Mouse (Mus musculus) naive thymus-derived CD4-positive, alpha-beta T cell, adult 2 months (primary cell): Measurements from ENCODE around the gene Ranbp3l.

Experiments
- DNase-seq: peaks from one replicate; pipeline ENCODE4 v3.0.0-alpha.2; 2011; ENCODE audit warnings: low read depth

Ranbp3l gene

GRCm38 (mm10) chr15:8967573-8968228, at the start of gene Ranbp3l:
TSS of gene Ranbp3l (plus strand) at chr15:8967949.
- no peak for DNase-seq

- DNase-seq: no peak
Observed at GRCm38 (mm10) chr15:8930061-8930460, 37.7 kb upstream of the Ranbp3l start.

GRCm38 (mm10) chr15:8936911-8937310, 30.8 kb upstream of the Ranbp3l start:
- DNase-seq: no peak

DNA sequence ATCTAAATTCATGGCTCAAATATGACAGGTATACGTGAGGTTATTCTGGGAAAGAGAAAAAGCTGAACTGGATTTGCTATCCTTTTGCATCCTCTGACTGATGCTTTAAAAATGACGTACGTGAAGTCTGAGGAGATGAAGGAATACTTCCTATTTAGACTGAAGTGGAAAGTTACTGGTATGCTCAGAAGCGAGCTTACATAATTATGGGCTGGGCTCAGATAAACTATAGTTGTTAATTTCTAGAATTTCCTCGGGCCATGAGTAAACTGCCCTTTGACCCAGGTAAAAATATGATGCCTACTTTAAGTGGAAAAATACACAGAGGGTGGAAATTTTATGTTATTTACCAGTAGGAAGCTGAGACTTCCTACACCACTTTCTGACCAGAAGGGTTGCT, 26.9 kb upstream of the Ranbp3l start:
- DNase-seq: no peak

GRCm38 (mm10) chr15:8950856-8951255, 16.9 kb upstream of the Ranbp3l start:
- no peak for DNase-seq

GRCm38 (mm10) chr15:8963323-8963722, 4.4 kb upstream of the Ranbp3l start:
- DNase-seq: no peak

DNA sequence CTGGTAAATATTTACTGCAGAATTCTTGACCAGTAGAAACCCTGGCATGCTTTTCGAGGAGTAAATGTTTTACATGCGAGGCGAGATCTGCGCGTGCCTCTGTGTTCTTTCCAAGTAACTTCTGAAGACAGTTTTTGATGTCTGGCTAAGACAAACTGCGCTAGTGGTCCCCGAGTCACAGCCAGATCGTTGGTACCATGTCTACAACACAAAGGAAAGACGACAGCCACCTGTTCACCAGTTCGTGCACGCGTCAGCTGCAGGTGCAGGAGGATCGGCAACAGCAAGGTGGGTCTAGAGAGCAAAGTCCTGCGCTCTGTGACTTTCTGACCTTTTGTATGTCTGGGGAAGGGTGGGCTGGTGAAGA, 463 bp downstream of the Ranbp3l start:
- no peak for DNase-seq

- no peak for DNase-seq
Observed at GRCm38 (mm10) chr15:8969061-8969635, 1.4 kb downstream of the Ranbp3l start.

GRCm38 (mm10) chr15:8991211-8991610, 23.5 kb downstream of the Ranbp3l start:
- no peak for DNase-seq

- no peak for DNase-seq
Observed at GRCm38 (mm10) chr15:8991859-8992838, 24.4 kb downstream of the Ranbp3l start.

DNA sequence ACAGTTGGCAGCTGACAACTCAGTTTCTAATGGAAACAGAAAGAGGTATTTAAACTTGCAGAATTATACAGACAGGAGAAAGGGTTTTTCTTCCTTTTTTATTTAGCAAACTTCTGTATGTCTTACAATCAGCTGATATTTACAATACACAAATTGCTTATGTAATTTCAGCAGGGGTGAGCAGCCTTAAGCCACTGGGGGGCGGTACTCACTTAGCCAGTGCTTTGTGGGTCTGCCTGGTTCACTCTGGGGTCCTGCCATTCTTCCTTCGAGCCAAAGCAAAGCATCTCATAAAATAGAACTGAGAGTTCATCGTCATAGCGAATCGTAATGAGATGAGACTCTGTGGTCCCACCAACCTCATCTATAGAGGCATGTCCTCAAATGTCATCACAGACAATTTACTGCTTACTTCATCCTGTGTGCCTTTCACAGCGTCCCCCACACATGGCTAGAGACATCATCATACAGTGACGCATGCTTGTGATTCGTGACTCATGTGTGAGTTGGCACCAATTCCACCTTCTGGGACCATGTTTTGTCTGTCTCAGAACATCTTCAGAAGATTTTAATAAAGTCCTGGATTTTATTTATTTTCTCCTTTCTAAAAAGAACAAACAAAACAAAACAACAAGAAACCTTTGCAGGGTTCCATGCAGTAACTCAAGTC, 27.0 kb downstream of the Ranbp3l start:
- no peak for DNase-seq

DNA sequence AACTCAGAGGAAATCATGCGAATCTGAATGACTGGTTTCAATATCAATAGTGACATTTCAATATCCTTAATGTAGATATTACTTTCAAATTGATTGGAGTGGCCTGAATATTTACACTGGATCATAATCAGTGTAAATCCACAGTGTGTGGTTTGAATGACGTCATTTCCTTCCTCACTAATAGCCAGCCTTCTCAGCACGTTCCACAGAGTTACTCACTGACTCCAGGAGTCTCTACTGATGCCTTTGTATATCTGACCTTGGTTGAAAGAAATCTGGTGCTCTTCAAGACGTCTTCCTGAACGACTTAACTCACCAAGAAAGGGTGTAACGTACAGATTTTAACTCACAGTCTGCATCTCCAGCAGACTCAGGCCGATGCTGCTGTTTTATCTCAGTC, 27.7 kb downstream of the Ranbp3l start:
- DNase-seq: no peak

DNA sequence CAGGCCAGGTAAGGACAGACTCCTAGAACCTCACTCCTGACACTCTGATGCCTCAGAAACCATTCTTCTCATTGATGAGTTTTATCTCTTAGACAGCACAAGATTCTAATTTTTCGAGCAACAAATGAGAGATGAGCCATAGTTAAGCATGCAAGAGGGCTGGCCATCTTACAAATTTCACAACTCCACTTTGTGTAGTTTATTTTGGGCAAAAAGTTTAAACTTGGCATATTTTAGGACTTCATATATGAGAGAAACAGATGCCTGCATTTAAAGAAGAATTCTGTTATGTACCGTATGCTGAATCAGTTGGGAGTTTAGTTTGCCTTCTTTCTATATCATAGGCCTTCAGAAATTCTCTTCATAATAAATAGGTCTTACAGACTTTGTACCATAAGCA, 35.0 kb downstream of the Ranbp3l start:
- DNase-seq: no peak

- no peak for DNase-seq
Observed at GRCm38 (mm10) chr15:9009196-9009595, 41.4 kb downstream of the Ranbp3l start.

DNA sequence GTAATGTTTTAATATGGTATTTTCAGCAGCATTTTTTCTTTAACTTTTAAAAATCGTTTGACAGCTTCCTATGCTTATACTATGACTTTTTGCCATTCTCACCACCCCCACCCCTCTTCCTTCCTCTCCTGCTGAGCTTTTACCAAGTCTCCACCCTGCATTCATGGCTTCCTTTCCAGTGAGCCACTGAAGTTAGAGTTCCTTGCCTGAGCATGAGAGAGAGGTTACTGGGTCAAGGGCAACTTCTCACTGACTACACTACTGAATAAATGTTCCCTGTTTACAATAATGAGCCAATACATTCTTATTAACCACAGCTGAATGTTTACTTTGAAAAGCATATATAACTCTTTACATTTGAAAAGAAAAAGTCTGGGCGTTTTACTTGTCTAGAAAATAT, 46.8 kb downstream of the Ranbp3l start:
- DNase-seq: no peak

DNA sequence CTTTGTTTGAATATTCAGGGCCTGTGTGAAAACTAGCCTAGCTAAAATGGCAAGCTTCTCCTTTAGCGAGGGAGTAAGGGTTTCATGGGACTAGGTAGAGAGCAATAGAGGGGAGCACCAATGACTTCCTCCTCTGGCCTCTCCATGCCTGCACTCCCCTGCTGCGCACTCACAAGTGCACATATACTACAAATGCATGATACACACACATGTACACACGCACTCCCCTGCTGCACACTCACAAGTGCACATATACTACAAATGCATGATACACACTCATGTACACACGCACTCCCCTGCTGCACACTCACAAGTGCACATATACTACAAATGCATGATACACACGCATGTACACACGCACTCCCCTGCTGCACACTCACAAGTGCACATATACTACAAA, 47.7 kb downstream of the Ranbp3l start:
- peak; percentile 30 for DNase-seq

DNA sequence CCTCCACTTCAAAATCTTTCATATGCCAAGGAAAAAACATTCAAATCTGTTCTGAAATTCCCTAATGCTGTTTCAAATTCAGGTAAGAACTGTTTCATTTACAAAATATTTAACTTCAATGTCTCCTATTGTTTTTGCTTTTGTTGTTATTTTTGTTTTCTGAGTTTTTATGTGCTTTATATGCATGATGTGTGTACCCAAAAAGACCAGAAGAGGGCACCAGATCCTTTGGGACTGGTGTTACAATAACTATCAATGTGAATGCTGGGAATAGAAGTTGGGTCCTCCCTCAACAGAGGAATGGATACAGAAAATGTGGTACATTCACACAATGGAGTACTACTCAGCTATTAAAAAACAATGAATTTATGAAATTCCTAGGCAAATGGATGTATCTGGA, 88.0 kb downstream of the Ranbp3l start:
- DNase-seq: no peak

GRCm38 (mm10) chr15:9059856-9060255, 92.1 kb downstream of the Ranbp3l start:
- DNase-seq: no peak

- DNase-seq: no peak
Observed at GRCm38 (mm10) chr15:9061150-9061882, 93.6 kb downstream of the Ranbp3l start.

- no peak for DNase-seq
Observed at GRCm38 (mm10) chr15:9068881-9069280, 101.1 kb downstream of the Ranbp3l start.

DNA sequence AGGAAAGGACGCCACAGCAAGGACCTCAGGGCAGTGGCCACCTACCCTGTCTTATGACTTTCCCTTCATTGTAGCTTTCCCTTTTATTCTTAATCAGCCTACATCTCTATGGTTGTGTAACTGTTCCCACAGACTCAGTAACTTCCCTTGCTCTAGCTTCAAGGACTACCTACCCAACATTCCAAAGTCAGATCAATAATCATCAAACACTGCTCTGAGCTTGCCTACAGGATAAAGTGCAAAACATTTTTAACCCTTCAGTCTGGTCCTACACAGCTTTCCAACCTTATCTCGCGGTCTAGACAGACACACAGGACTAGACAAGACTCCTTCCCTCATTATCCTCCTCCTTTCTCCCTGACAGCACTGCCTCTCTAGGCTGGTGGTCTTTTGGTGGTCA, 102.6 kb downstream of the Ranbp3l start:
- peak; percentile 26 for DNase-seq
